Mouse (Mus musculus) limb, embryonic 14.5 days (tissue): ENCODE results near the gene Scnm1. TPM values are rescaled to one million over a fixed set of nuclear protein-coding genes. Genes with fewer than 3 reads are reported as not detected.

Experiments
- ATAC-seq: fragments of 200-750 bp; cut with Nextera tagmentation; 2 replicates; pipeline ENCODE4 v1.8.0; 2017; ENCODE audit warnings: low read depth, moderate number of reproducible peaks, moderate TSS enrichment; ENCODE audit not compliant: low FRiP score
- DNase-seq: peaks from one replicate; pipeline ENCODE4 v3.0.0-alpha.2; 2015; ENCODE audit warnings: low spot score
- H3K27ac ChIP-seq: fragments of 300-500 bp; sonication (generic); replicated peaks from 2 replicates; pipeline ENCODE4 v1.5.1; 2014; ENCODE audit warnings: low read depth, mild to moderate bottlenecking, low read length, moderate library complexity, mixed read lengths
- H3K27me3 ChIP-seq: fragments of 300-500 bp; sonication (generic); 2 replicates; pipeline ENCODE4 v1.6.1; 2014; ENCODE audit warnings: low read length, mixed read lengths; ENCODE audit not compliant: control insufficient read depth, insufficient read depth
- H3K36me3 ChIP-seq: fragments of 300-500 bp; sonication (generic); 2 replicates; pipeline ENCODE4 v1.6.1; 2014; ENCODE audit warnings: mild to moderate bottlenecking, low read length, moderate library complexity, mixed read lengths; ENCODE audit not compliant: control insufficient read depth, insufficient read depth
- H3K4me1 ChIP-seq: fragments of 300-500 bp; sonication (generic); 2 replicates; pipeline ENCODE4 v1.6.1; 2014; ENCODE audit warnings: antibody characterized with exemption, low read length, mixed read lengths; ENCODE audit not compliant: control insufficient read depth, insufficient read depth
- H3K4me2 ChIP-seq: fragments of 300-500 bp; sonication (generic); replicated peaks from 2 replicates; pipeline ENCODE4 v1.6.1; 2014; ENCODE audit warnings: low read depth, mild to moderate bottlenecking, low read length, moderate library complexity; ENCODE audit not compliant: severe bottlenecking
- H3K4me3 ChIP-seq: fragments of 300-500 bp; sonication (generic); replicated peaks from 2 replicates; pipeline ENCODE4 v1.5.1; 2014; ENCODE audit warnings: low read length
- H3K9ac ChIP-seq: fragments of 300-500 bp; sonication (generic); 2 replicates; pipeline ENCODE4 v1.6.1; 2014; ENCODE audit warnings: mild to moderate bottlenecking, low read depth, low read length, moderate library complexity; ENCODE audit not compliant: severe bottlenecking
- H3K9me3 ChIP-seq: fragments of 300-500 bp; sonication (generic); 2 replicates; pipeline ENCODE4 v1.6.1; 2016; ENCODE audit warnings: low read length; ENCODE audit not compliant: control insufficient read depth
- POLR2A ChIP-seq: fragments of 200-500 bp; IDR thresholded peaks from 2 replicates; pipeline ENCODE4 v1.8.0; 2012; ENCODE audit warnings: inconsistent platforms, mild to moderate bottlenecking, moderate library complexity, borderline replicate concordance; ENCODE audit not compliant: insufficient read depth, insufficient read length; ENCODE audit errors: extremely low read depth
- WGBS: fragments of 180-500 bp; shearing (Covaris S2); extraction: QIAGEN DNeasy Blood & Tissue Kit; methylation state at CpG from one replicate; pipeline ENCODE4 v1.1.7; 2014; 5-methylcytosine and 5-hydroxymethylcytosine counted together
- polyA plus RNA-seq, 2 experiments: library from polyadenylated mRNA; depleted of rRNA in 1 of 2; stranded (reverse) in 1 of 2; unstranded in 1 of 2; fragments of >200 nt; fragmentation: Nextera tagmentation in 1 of 2; extraction: Ambion mirVana in 1 of 2; gene quantifications; 2 replicates each; pipeline versions ENCODE4 v1.2.1 to v1.2.3; 2012 to 2014

The Scnm1 gene
- polyA plus RNA-seq, 2 experiments, result 65.7 to 106 TPM

- DNase-seq, result no peak
These were observed 20.1 kb upstream of the Scnm1 start for GRCm38 (mm10) chr3:95153874-95154273.

GRCm38 (mm10) chr3:95147924-95148323 lies 14.1 kb upstream of the Scnm1 start:
- H3K36me3 ChIP-seq, result no peaks in the 10 kb centered on the region
- H3K4me1 ChIP-seq, result no peaks in the 10 kb centered on the region
- no peaks in the 10 kb centered on the region for H3K27me3 ChIP-seq
- no peaks in the 10 kb centered on the region for H3K9me3 ChIP-seq
- ATAC-seq (no peak), DNase-seq (no peak)
- no peak overlapping the region for H3K27ac ChIP-seq
- 65% methylated on average over 3 of the region's 3 CpGs for WGBS
- no peak overlapping the region for H3K4me2 ChIP-seq
- no peak for TF ChIP-seq POLR2A
- H3K9ac ChIP-seq, result no peak overlapping the region
- H3K4me3 ChIP-seq, result no peak overlapping the region

More at GRCm38 (mm10) chr3:95153874-95154273, 20.1 kb upstream of the Scnm1 start:
- ATAC-seq, result no peak
- Histone ChIP-seq H3K27ac (no peak overlapping the region), H3K4me2 (no peak overlapping the region), H3K36me3 (no peaks in the 10 kb centered on the region), H3K4me3 (no peak overlapping the region), H3K9me3 (no peaks in the 10 kb centered on the region), H3K9ac (no peak overlapping the region), H3K27me3 (no peaks in the 10 kb centered on the region), H3K4me1 (no peaks in the 10 kb centered on the region)
- no peak for TF ChIP-seq POLR2A
- WGBS, result 55% methylated on average over 4 of the region's 4 CpGs

GRCm38 (mm10) chr3:95142617-95143011 lies 8.8 kb upstream of the Scnm1 start:
- Histone ChIP-seq H3K36me3 (peaks cover 25% of the 10 kb centered on the region), H3K4me3 (no peak overlapping the region), H3K9ac (no peak overlapping the region), H3K27me3 (no peaks in the 10 kb centered on the region), H3K4me2 (no peak overlapping the region), H3K27ac (no peak overlapping the region), H3K9me3 (no peaks in the 10 kb centered on the region), H3K4me1 (no peaks in the 10 kb centered on the region)
- 10% methylated on average over 5 of the region's 5 CpGs for WGBS
- TF ChIP-seq POLR2A, result no peak
- ATAC-seq (peak; percentile 75; the same call in 1 of the 2 replicates), DNase-seq (peak; percentile 79)

- no peaks in the 10 kb centered on the region for H3K4me1 ChIP-seq
- H3K4me2 ChIP-seq, result no peak within 1 kb of the TSS
- no peak within 1 kb of the TSS for H3K9ac ChIP-seq
- 86% methylated on average over 10 of the region's 10 CpGs for WGBS
- ATAC-seq, result no peak
- H3K27ac ChIP-seq, result no peak within 1 kb of the TSS
- TF ChIP-seq POLR2A, result no peak
- H3K27me3 ChIP-seq, result no peaks in the 10 kb centered on the region
- no peak within 1 kb of the TSS for H3K4me3 ChIP-seq
- H3K36me3 ChIP-seq, result peaks cover 25% of the 10 kb centered on the region
- no peak for DNase-seq
- no peaks in the 10 kb centered on the region for H3K9me3 ChIP-seq
These were observed 8.3 kb upstream of the Scnm1 start, which contains the start of gene Tnfaip8l2 for GRCm38 (mm10) chr3:95141952-95142616. TSS of gene Tnfaip8l2 (minus strand) at chr3:95142360.

GRCm38 (mm10) chr3:95141474-95141873 lies 7.7 kb upstream of the Scnm1 start:
- WGBS, result 93% methylated on average over 9 of the region's 9 CpGs
- no peak overlapping the region for H3K27ac ChIP-seq
- no peaks in the 10 kb centered on the region for H3K9me3 ChIP-seq
- peaks cover 25% of the 10 kb centered on the region for H3K36me3 ChIP-seq
- no peak overlapping the region for H3K9ac ChIP-seq
- no peaks in the 10 kb centered on the region for H3K4me1 ChIP-seq
- no peak overlapping the region for H3K4me3 ChIP-seq
- ATAC-seq, result no peak
- H3K4me2 ChIP-seq, result no peak overlapping the region
- no peaks in the 10 kb centered on the region for H3K27me3 ChIP-seq
- no peak for TF ChIP-seq POLR2A
- DNase-seq, result no peak
